Mouse (Mus musculus) MEL (cell line): ENCODE results near the gene Gm7879. TPM values are rescaled to one million over a fixed set of nuclear protein-coding genes. Genes with fewer than 3 reads are reported as not detected.
A peak's percentile ranks its signal among the peaks of the same experiment; 100 is the strongest.

ENCODE experiments used
- DNase-seq: peaks from one replicate; pipeline ENCODE4 v3.0.0; 2011; ENCODE audit warnings: low read depth, low spot score
- H3K27ac ChIP-seq: 2 replicates; pipeline ENCODE4 v1.5.1; 2012; ENCODE audit warnings: low read depth, mild to moderate bottlenecking, control low read depth, low read length, moderate library complexity; ENCODE audit not compliant: control insufficient read depth
- H3K27me3 ChIP-seq, 2 experiments: fragments of 150-350 bp in 1 of 2; sonication (generic) in 1 of 2; 2 replicates each; pipeline ENCODE4 v1.6.1; 2012; ENCODE audit warnings: low read length in 2 of 2, mild to moderate bottlenecking in 2 of 2, improper control_type of control experiment in 1 of 2, moderate library complexity in 1 of 2; ENCODE audit not compliant: insufficient read depth in 2 of 2, control insufficient read depth in 1 of 2
- H3K36me3 ChIP-seq, 2 experiments: 2 replicates each; pipeline ENCODE4 v1.6.1; 2012 to 2014; ENCODE audit warnings: low read length in 2 of 2, improper control_type of control experiment in 1 of 2, inconsistent platforms in 1 of 2, mild to moderate bottlenecking in 1 of 2; ENCODE audit not compliant: insufficient read depth in 2 of 2, control insufficient read depth in 1 of 2
- H3K4me1 ChIP-seq, 2 experiments: fragments of 150-350 bp in 1 of 2; sonication (generic) in 1 of 2; 2 replicates each; pipeline ENCODE4 v1.6.1; 2012; ENCODE audit warnings: low read length in 2 of 2, improper control_type of control experiment in 1 of 2, mild to moderate bottlenecking in 1 of 2; ENCODE audit not compliant: insufficient read depth in 2 of 2, control insufficient read depth in 1 of 2
- H3K4me3 ChIP-seq, 2 experiments: fragments of 150-350 bp in 1 of 2; sonication (generic) in 1 of 2; 2 replicates each; pipeline ENCODE4 v1.5.1; 2012; ENCODE audit warnings: low read depth in 2 of 2, low read length in 2 of 2, mild to moderate bottlenecking in 2 of 2, moderate library complexity in 2 of 2, control low read depth in 1 of 2, improper control_type of control experiment in 1 of 2; ENCODE audit not compliant: control insufficient read depth in 1 of 2, insufficient read depth in 1 of 2
- H3K79me2 ChIP-seq: 2 replicates; pipeline ENCODE4 v1.6.1; 2012; ENCODE audit warnings: mild to moderate bottlenecking, low read length, moderate library complexity; ENCODE audit not compliant: control insufficient read depth, poor library complexity, insufficient read depth
- H3K9ac ChIP-seq: 2 replicates; pipeline ENCODE4 v1.6.1; 2012; ENCODE audit warnings: low read depth, mild to moderate bottlenecking, control low read depth, low read length, moderate library complexity; ENCODE audit not compliant: control insufficient read depth, poor library complexity, severe bottlenecking
- H3K9me3 ChIP-seq: fragments of 150-350 bp; sonication (generic); replicated peaks from 2 replicates; pipeline ENCODE4 v1.6.1; 2012; ENCODE audit warnings: mild to moderate bottlenecking, low read length, improper control_type of control experiment, moderate library complexity; ENCODE audit not compliant: insufficient read depth
- BHLHE40 ChIP-seq: IDR thresholded peaks from 2 replicates; pipeline ENCODE4 v1.6.1; 2012; ENCODE audit warnings: low read depth, mild to moderate bottlenecking, inconsistent platforms, low read length, improper control_type of control experiment, borderline replicate concordance
- CHD1 ChIP-seq: IDR thresholded peaks from 2 replicates; pipeline ENCODE4 v1.6.1; 2012; ENCODE audit warnings: low read depth, mild to moderate bottlenecking, inconsistent platforms, low read length, improper control_type of control experiment
- CHD2 ChIP-seq: IDR thresholded peaks from 2 replicates; pipeline ENCODE4 v1.6.1; 2011; ENCODE audit warnings: low read length, improper control_type of control experiment
- CTCF ChIP-seq, 3 experiments: IDR thresholded peaks in 2 of 3; conservative IDR thresholded peaks in 1 of 3; 2 replicates each; pipeline ENCODE4 v1.5.1; 2011 to 2012; ENCODE audit warnings: low read length in 3 of 3, low read depth in 2 of 3, mild to moderate bottlenecking in 2 of 3, improper control_type of control experiment in 1 of 3, inconsistent platforms in 1 of 3, mixed read lengths in 1 of 3, moderate library complexity in 1 of 3; ENCODE audit not compliant: control insufficient read depth in 1 of 3, insufficient read depth in 1 of 3, poor library complexity in 1 of 3, severe bottlenecking in 1 of 3
- E2F4 ChIP-seq: IDR thresholded peaks from 2 replicates; pipeline ENCODE4 v1.6.1; 2011; ENCODE audit warnings: low read depth, low read length, improper control_type of control experiment, borderline replicate concordance
- JUND ChIP-seq: IDR thresholded peaks from 2 replicates; pipeline ENCODE4 v1.6.1; 2011; ENCODE audit warnings: low read depth, mild to moderate bottlenecking, improper control_type of control experiment, low read length
- MAFK ChIP-seq: IDR thresholded peaks from 2 replicates; pipeline ENCODE4 v1.6.1; 2011; ENCODE audit warnings: low read depth, mild to moderate bottlenecking, low read length, improper control_type of control experiment, borderline replicate concordance
- MAX ChIP-seq: IDR thresholded peaks from 2 replicates; pipeline ENCODE4 v1.6.1; 2011; ENCODE audit warnings: low read length, improper control_type of control experiment
- MEF2A ChIP-seq: IDR thresholded peaks from 2 replicates; pipeline ENCODE4 v1.6.1; 2014; ENCODE audit warnings: low read depth, mild to moderate bottlenecking, inconsistent platforms, low read length, improper control_type of control experiment; ENCODE audit not compliant: poor library complexity, insufficient replicate concordance, severe bottlenecking; ENCODE audit errors: extremely low read depth
- MXI1 ChIP-seq: IDR thresholded peaks from 2 replicates; pipeline ENCODE4 v1.6.1; 2011; ENCODE audit warnings: mild to moderate bottlenecking, low read depth, low read length, improper control_type of control experiment
- MYC ChIP-seq: IDR thresholded peaks from 2 replicates; pipeline ENCODE4 v1.6.1; 2011; ENCODE audit warnings: low read depth, mild to moderate bottlenecking, low read length, improper control_type of control experiment, moderate library complexity
- NELFE ChIP-seq: IDR thresholded peaks from 2 replicates; pipeline ENCODE4 v1.6.1; 2011; ENCODE audit warnings: low read depth, low read length, improper control_type of control experiment
- NRF1 ChIP-seq: IDR thresholded peaks from 2 replicates; pipeline ENCODE4 v1.6.1; 2014; ENCODE audit warnings: low read depth, mild to moderate bottlenecking, inconsistent platforms, low read length, improper control_type of control experiment, moderate library complexity; ENCODE audit not compliant: poor library complexity, insufficient read depth, severe bottlenecking
- POLR2AphosphoS2 ChIP-seq: IDR thresholded peaks from 2 replicates; pipeline ENCODE4 v1.6.1; 2011; ENCODE audit warnings: low read length, improper control_type of control experiment
- POLR2AphosphoS5 ChIP-seq: IDR thresholded peaks from 2 replicates; pipeline ENCODE4 v1.6.1; 2012; ENCODE audit warnings: low read depth, borderline replicate concordance, mild to moderate bottlenecking, inconsistent platforms, low read length, moderate library complexity, mixed read lengths
- RAD21 ChIP-seq: IDR thresholded peaks from 2 replicates; pipeline ENCODE4 v1.6.1; 2011; ENCODE audit warnings: mild to moderate bottlenecking, low read depth, low read length, improper control_type of control experiment
- SIN3A ChIP-seq: IDR thresholded peaks from 2 replicates; pipeline ENCODE4 v1.6.1; 2012; ENCODE audit warnings: low read length, improper control_type of control experiment, inconsistent platforms
- SMC3 ChIP-seq: IDR thresholded peaks from 2 replicates; pipeline ENCODE4 v1.6.1; 2011; ENCODE audit warnings: low read depth, low read length, improper control_type of control experiment
- TAL1 ChIP-seq: IDR thresholded peaks from 2 replicates; pipeline ENCODE4 v1.6.1; 2012; ENCODE audit warnings: mild to moderate bottlenecking, inconsistent platforms, low read length, moderate library complexity, mixed read lengths
- TBP ChIP-seq: IDR thresholded peaks from 2 replicates; pipeline ENCODE4 v1.8.0; 2011; ENCODE audit warnings: low read depth, low read length, improper control_type of control experiment
- ZNF384 ChIP-seq: IDR thresholded peaks from 2 replicates; pipeline ENCODE4 v1.6.1; 2012; ENCODE audit warnings: low read depth, mild to moderate bottlenecking, inconsistent platforms, low read length, improper control_type of control experiment
- polyA plus RNA-seq, 2 experiments: library from polyadenylated mRNA; stranded (reverse) in 1 of 2; unstranded in 1 of 2; fragments of >175 nt in 1 of 2; fragments of >200 nt in 1 of 2; gene quantifications; 2 replicates each; pipeline versions ENCODE4 v1.2.1 to v1.2.4; 2012; ENCODE audit warnings: low replicate concordance in 2 of 2, low read depth in 1 of 2; ENCODE audit not compliant: insufficient read length in 2 of 2, insufficient read depth in 1 of 2, missing spikeins in 1 of 2
- total RNA-seq: library from RNA; depleted of rRNA; stranded (reverse); fragments of 300-350 nt; gene quantifications from 2 replicates; pipeline ENCODE4 v1.2.3, GENCODE M21; 2012

The Gm7879 gene
- total and polyA plus RNA-seq, 3 experiments: 3.0 TPM; not detected in 2

DNA sequence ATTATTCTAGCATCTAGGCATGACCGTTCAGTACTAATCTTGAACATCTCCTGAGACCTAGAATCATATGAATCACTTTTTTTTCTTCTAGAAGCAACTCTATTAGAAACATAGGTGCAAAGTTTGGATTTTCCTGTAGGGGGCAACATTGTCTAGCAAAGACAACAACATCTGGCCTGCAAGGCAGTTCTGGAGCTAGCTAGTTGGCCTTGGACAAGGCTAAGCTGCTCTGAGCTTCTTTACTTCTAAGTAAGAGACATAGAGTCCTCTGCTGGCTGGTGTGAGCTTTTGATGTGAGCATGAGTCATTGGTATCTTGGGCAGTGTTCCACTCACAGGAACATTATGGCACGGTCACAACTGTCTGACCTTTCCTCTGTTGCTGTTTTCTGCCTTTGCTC, 18.8 kb upstream of the Gm7879 start:
- no peaks in the 10 kb centered on the region for H3K4me1 ChIP-seq
- no peak overlapping the region for H3K27ac ChIP-seq
- no peak overlapping the region for H3K4me3 ChIP-seq
- H3K9ac ChIP-seq: no peak overlapping the region
- H3K9me3 ChIP-seq: no peaks in the 10 kb centered on the region
- H3K27me3 ChIP-seq: peaks cover 0 to 2% of the 10 kb centered on the region in 2 experiments; a peak in 1 of 4 replicates
- H3K79me2 ChIP-seq: no peaks in the 10 kb centered on the region
- H3K36me3 ChIP-seq: no peaks in the 10 kb centered on the region
- peak; percentile 30 for DNase-seq
- TF ChIP-seq CTCF (IDR thresholded peaks at IDR 0.05 in 2 of 3, conservative IDR thresholded peaks at IDR 0.05 in 1 of 3; ENCODE audit: control insufficient read depth in 1 of 3, insufficient read depth in 1 of 3, low read depth in 2 of 3, low read length in 3 of 3, poor library complexity in 1 of 3, severe bottlenecking in 1 of 3) (peak; percentile 10 to 43 (median 22); a peak in 3 of 6 replicates), TAL1 (no peak), SIN3A (no peak), NELFE (no peak), ZNF384 (0 out of 2 replicates have a peak, but pooled peaks have one; percentile 19), E2F4 (no peak), RAD21 (peak; percentile 34), CHD1 (no peak)

DNA sequence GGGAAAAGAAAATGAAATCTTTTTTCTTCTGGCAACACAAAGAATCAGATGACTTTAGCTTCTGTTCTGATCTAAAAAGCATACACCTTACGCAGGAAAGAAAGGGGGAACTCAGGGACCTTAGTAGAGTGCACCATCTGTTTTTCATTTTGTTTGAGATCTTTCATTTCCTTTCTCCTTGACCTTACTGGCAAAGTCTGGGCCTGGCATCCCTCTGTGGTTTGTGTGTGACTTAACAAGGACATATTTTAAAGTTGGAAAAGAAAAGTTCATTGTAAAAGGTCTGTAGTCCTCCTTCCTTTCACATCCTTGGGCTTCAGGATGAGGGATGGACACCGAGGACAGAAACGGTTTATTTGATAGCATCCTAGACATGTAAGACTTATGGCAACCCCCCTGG, 17.0 kb upstream of the Gm7879 start:
- Histone ChIP-seq H3K79me2 (no peaks in the 10 kb centered on the region), H3K27me3 (peaks cover 0 to 2% of the 10 kb centered on the region in 2 experiments; a peak in 1 of 4 replicates), H3K9me3 (no peaks in the 10 kb centered on the region), H3K36me3 (no peaks in the 10 kb centered on the region), H3K9ac (no peak overlapping the region), H3K4me1 (no peaks in the 10 kb centered on the region), H3K4me3 (no peak overlapping the region), H3K27ac (no peak overlapping the region)
- no peak for TF ChIP-seq CHD1
- TF ChIP-seq MYC: no peak
- TF ChIP-seq MAFK: no peak
- no peak for TF ChIP-seq POLR2AphosphoS5
- no peak for TF ChIP-seq JUND
- no peak for TF ChIP-seq RAD21
- TF ChIP-seq CHD2: no peak
- no peak for TF ChIP-seq MXI1
- no peak for TF ChIP-seq NRF1
- TF ChIP-seq MEF2A: no peak
- TF ChIP-seq E2F4: no peak
- no peak for TF ChIP-seq BHLHE40
- no peak for TF ChIP-seq SMC3
- TF ChIP-seq MAX: no peak
- no peak for TF ChIP-seq POLR2AphosphoS2
- no peak for TF ChIP-seq TBP
- DNase-seq: no peak
